Mouse (Mus musculus): Measurements from ENCODE around the gene Plpp2.

DNA sequence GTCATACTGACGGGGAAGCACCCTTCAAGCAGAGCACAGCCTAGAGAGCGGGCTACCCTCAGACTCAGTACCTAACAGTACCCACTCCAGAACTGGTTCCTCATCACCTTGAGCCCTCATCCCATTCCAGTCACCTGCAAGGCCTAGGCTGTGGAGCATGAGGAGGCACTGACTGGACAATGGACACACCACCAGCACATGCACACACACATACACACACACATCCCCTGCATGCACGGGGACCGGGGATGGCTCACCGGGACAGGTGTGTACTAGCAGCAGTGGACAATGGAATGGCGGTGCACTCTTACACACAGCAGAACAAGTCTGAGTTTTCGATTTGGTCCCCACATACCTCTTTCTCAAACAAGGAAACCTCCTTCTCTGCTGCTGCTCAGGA, 3.7 kb upstream of the Plpp2 start:
- TF ChIP-seq POLR2A (IDR thresholded peaks at IDR 0.05; ENCODE audit: low read depth, low read length) (no peak), CTCF (IDR thresholded peaks at IDR 0.05; ENCODE audit: extremely low read depth, insufficient read length, insufficient replicate concordance, low read depth, low read length) (no peak)

Data from small intestine, adult 2 months (tissue).